Mouse (Mus musculus): ENCODE results near the gene Gm5741.

Gene Gm5741

GRCm38 (mm10) chr8:85076993-85077392 lies 9.2 kb upstream of the Gm5741 start:
- in situ Hi-C loops (cut with MboI; ENCODE audit: unreplicated experiment in 2 of 2), result loop anchor here (5.0 to 25.0 kb wide), 9 partner anchors 52 to 1535 kb away; partner anchors contain the start of genes Abcc12 (in 1 of the 2), Asna1 (in 1 of the 2), Calr (in 1 of the 2) and Lonp2 (in 1 of the 2)

GRCm38 (mm10) chr8:85076001-85076400 lies 8.2 kb upstream of the Gm5741 start:
- in situ Hi-C loops (cut with MboI; ENCODE audit: unreplicated experiment in 2 of 2), result loop anchor here (5.0 to 25.0 kb wide), 9 partner anchors 51 to 1536 kb away; partner anchors contain the start of genes Abcc12 (in 1 of the 2), Asna1 (in 1 of the 2), Calr (in 1 of the 2) and Lonp2 (in 1 of the 2)

DNA sequence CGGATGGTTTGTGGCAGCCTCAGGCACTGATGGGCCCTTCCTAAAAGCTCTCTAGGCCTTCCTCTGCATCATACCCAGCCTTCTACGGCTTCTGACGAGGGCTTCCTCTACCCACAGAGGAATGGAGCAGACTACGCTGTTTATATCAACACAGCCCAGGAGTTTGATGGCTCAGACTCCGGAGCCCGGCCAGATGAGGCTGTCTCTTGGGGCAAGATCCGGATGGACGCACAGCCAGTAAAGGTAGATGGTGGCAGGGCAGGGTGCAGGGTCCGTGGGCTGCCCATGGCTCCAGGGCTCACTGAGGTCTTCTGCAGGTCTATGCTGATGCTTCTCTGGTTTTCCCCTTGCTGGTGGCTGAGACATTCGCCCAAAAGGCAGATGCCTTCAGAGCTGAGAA lies 6.8 kb upstream of the Gm5741 start:
- in situ Hi-C loops (cut with MboI; ENCODE audit: unreplicated experiment in 2 of 2), result loop anchor here (5.0 to 25.0 kb wide), 11 partner anchors 50 to 1813 kb away; partner anchors contain the start of genes Abcc12 (in 1 of the 2), Asna1 (in 1 of the 2), Calr (in 1 of the 2) and Lonp2 (in 1 of the 2)

GRCm38 (mm10) chr8:85074167-85074566 lies 6.4 kb upstream of the Gm5741 start:
- in situ Hi-C loops (cut with MboI; ENCODE audit: unreplicated experiment in 2 of 2), result loop anchor here in 1 of 2 experiments (5.0 to 25.0 kb wide), 5 partner anchors 49 to 1813 kb away; partner anchors contain the start of genes Asna1, Calr, N4bp1 and Rad23a

DNA sequence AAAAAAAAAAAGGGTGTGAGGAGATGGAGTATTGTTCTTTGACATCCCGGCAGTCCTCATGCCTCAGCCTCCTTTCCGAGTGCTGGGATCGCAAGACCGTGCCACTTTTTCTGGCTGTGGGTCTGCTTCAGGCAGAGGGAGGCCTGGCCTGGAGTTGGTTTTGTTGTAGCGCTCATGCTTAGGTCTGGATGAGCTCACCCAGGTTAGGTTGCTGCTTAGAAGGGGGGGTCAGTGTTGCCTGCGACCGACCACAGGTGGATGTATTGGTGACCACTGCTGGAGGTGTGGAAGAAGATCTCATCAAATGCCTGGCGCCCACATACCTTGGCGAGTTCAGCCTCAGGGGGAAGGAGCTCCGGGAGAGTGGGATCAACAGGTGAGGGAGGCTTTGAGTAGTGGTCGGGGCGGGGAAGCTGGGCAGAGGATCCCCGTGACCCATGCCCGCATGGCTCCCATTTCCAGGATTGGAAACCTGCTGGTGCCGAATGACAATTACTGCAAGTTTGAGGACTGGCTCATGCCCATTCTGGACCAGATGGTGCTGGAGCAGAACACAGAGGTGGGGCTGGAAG lies 5.3 kb upstream of the Gm5741 start:
- in situ Hi-C loops (cut with MboI; ENCODE audit: unreplicated experiment in 2 of 2), result loop anchor here in 1 of 2 experiments (5.0 to 25.0 kb wide), 5 partner anchors 48 to 1814 kb away; partner anchors contain the start of genes Asna1, Calr, N4bp1 and Rad23a

DNA sequence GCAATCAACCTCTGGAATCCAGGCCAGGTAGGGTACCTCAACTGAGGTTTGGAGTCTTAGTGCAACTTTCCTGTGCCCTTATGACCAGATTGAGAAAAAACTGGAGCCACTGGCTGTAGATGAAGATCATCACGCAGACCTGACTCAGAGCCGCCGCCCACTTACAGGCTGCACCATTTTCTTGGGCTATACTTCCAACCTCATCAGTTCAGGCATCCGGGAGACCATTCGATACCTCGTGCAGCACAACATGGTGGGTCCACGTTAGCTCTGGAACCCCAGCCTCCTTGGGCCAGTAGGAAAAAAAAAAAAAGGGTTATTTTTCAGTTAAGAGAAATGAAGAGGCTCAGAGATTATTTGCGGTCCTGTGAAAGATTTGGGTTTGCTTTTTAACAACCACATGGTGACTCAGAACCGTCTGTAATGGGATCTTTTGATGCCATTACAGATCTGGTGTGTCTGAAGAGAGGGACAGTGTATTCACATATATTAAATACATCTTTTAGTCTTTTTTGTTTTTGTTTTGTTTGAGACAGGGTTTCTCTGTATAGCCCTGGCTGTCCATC lies 4.7 kb upstream of the Gm5741 start:
- in situ Hi-C loops (cut with MboI; ENCODE audit: unreplicated experiment in 2 of 2), result loop anchor here in 1 of 2 experiments (5.0 to 25.0 kb wide), 5 partner anchors 48 to 1815 kb away; partner anchors contain the start of genes Asna1, Calr, N4bp1 and Rad23a

DNA sequence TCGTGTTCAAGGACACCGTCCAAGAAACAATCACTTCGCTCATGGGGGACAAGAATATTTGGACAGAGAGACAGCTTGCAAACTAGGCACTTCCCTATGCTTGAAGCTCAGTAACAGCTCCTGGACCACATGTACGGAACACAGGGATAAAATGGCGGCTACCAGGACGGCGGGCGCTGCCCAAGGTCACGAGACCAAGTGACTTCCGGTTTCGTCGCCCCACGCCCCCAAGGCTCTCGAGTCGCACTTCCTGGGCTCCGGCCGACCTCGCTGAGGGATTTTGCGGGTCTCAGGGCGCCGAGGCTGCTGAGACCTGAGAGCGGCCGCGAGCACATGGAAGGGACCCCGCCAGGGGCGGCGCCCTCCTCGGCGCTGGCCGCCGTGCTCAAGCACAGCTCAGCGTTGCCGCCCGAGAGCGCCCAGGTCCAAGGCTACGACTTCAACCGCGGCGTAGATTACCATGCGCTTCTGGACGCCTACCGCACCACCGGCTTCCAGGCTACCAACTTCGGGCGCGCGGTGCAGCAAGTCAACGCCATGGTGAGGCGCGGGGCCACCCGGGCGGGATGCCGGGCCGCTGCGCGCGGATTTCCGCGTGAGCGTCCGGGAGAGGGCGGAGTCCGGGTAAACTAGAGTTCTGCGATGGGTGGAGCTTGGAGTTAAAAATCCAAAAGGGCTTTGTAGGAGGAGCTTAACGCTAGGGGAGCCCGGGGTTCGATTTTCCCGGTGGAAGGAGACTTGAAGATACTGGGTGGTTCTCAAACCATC lies 3.9 kb upstream of the Gm5741 start, which contains the start of gene Dhps:
TSS of gene Dhps (plus strand) at position 244 of the 768 bp plus-strand sequence.
- in situ Hi-C loops (cut with MboI; ENCODE audit: unreplicated experiment in 2 of 2), result loop anchor here in 1 of 2 experiments (5.0 to 25.0 kb wide), 5 partner anchors 47 to 1816 kb away; partner anchors contain the start of genes Asna1, Calr, N4bp1 and Rad23a

DNA sequence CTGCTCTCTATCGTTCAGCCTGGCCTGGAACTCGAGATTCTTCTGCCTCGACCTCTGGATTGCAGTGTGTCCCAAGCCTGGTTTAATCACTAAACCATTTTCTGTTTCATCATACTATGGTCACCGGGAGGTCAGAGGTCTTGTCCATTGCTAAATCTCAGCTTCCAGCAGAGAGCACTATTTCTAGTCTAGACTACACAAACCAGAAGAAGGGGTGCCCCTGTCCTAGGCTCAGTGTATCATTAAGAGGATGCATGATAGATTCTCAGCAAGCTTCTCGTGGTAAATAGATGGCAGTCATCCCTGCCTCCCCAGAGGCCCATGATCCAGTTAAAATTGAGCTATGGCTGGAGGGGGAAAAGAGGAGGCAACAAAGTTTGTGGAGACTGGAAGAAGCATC lies 3.3 kb upstream of the Gm5741 start:
- in situ Hi-C loops (cut with MboI; ENCODE audit: unreplicated experiment in 2 of 2), result loop anchor here in 1 of 2 experiments (5.0 to 25.0 kb wide), 5 partner anchors 46 to 1816 kb away; partner anchors contain the start of genes Asna1, Calr, N4bp1 and Rad23a

DNA sequence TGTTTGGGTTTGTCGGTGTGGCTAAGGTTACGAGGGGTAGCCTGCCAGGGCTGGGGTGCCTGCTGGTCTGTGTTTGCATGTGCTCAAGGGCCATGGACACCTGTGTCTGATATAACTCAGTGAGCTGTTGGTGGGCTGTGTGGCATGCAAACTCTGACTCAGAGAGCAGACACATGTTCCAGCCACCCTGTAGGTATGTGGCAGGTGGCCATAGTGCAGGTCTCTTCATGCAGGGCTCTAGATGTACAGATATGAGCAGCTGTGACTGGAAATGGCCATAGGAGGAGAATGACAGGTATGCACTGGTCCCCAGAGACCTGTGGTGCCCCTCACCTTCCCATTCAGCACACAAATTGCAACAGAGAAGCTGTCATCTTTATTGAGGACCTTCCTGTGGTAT lies 627 bp downstream of the Gm5741 start:
- in situ Hi-C loops (cut with MboI; ENCODE audit: unreplicated experiment in 2 of 2), result loop anchor here in 1 of 2 experiments (25.0 kb wide), 1 partner anchor 1820 kb away; the partner anchor contains the start of gene N4bp1

- in situ Hi-C loops (cut with MboI; ENCODE audit: unreplicated experiment in 2 of 2), result loop anchor here in 1 of 2 experiments (25.0 kb wide), 1 partner anchor 1822 kb away; the partner anchor contains the start of gene N4bp1
Measured at GRCm38 (mm10) chr8:85065213-85065612, 2.6 kb downstream of the Gm5741 start.

DNA sequence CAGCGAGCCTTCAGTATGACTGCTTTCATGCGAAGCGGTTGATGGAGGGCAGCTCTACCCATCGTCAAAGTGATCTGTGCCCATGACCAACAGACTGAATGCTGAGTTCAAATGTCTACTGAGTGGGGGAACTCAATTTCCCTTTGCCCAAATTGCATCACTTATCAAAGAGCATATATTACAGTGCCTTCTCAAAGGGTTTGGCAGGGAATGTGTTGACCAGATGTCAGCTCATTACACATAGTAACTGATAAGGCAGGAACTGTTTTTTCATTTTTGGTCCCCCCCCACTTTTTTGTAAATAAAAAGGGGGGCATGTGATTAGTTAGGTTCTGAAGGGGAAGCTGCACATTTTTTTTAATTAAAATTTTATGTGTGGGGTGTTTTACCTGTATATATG lies 5.2 kb downstream of the Gm5741 start:
- in situ Hi-C loops (cut with MboI; ENCODE audit: unreplicated experiment in 2 of 2), result loop anchor here in 1 of 2 experiments (25.0 kb wide), 1 partner anchor 1825 kb away; the partner anchor contains the start of gene N4bp1

DNA sequence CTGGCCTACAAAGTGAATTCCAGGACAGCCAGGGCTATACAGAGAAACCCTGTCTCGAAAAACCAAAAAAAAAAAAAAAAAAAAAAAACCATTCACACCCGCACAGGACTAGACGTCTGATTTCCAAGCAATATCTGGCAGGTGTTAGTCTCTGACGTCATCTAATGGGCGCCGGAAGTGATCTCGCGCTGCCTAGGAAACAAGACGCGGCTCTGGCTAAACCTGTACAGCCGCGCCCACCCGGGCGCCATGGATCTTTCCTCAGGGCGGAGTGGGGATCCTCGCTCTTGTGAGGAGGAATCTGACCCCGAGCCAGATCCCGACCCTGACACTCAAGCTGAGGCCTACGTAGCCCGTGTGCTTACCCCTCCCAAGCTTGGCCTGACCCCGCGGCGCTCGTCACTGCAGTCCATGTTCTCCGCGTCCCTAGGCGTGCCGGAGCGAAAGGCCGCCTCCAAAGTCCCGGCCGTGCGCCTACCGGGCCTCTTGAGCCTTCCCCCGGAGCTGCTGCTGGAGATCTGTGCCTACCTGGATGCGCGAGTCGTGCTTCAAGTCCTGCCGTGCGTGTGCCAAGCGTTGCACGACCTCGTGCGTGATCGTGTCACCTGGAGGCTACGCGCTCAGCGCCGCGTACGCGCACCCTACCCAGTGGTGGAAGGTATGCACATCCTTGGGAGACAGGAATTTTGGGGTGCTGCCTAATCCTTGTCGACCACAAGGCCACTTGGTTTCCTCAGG lies 7.7 kb downstream of the Gm5741 start, which contains the start of gene Fbxw9:
TSS of gene Fbxw9 (plus strand) at position 177 of the 738 bp plus-strand sequence.
- in situ Hi-C loops (cut with MboI; ENCODE audit: unreplicated experiment in 2 of 2), result loop anchor here in 1 of 2 experiments (25.0 kb wide), 1 partner anchor 1827 kb away; the partner anchor contains the start of gene N4bp1

DNA sequence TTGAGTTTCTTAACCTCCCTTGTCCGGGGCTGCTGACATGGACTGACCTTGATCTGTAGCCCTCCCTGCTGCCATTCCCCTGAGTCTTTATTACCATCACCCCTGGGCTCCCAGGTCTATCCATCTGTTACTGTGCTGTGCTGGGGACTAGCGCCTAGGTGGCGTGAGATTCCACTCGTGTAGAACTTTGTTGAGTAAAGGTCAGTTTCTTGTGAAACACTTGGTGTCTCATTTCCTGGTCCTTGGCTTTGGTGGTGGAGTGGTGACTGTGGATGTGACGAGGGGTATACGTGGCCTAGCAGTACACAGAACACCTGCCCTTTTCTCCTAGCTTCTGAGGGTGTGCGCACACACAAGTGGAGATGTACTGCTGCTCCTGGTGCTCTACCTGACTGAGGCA lies 10.4 kb downstream of the Gm5741 start:
- in situ Hi-C loops (cut with MboI; ENCODE audit: unreplicated experiment in 2 of 2), result loop anchor here in 1 of 2 experiments (25.0 kb wide), 1 partner anchor 1830 kb away; the partner anchor contains the start of gene N4bp1

- in situ Hi-C loops (cut with MboI; ENCODE audit: unreplicated experiment in 2 of 2), result no loop called here
Measured at GRCm38 (mm10) chr8:85043619-85044018, 24.2 kb downstream of the Gm5741 start.

- in situ Hi-C loops (cut with MboI; ENCODE audit: unreplicated experiment in 2 of 2), result no loop called here
Measured at GRCm38 (mm10) chr8:85037681-85038531, 29.9 kb downstream of the Gm5741 start.

- in situ Hi-C loops (cut with MboI; ENCODE audit: unreplicated experiment in 2 of 2), result no loop called here
Measured at GRCm38 (mm10) chr8:85037366-85037680, 30.5 kb downstream of the Gm5741 start.

DNA sequence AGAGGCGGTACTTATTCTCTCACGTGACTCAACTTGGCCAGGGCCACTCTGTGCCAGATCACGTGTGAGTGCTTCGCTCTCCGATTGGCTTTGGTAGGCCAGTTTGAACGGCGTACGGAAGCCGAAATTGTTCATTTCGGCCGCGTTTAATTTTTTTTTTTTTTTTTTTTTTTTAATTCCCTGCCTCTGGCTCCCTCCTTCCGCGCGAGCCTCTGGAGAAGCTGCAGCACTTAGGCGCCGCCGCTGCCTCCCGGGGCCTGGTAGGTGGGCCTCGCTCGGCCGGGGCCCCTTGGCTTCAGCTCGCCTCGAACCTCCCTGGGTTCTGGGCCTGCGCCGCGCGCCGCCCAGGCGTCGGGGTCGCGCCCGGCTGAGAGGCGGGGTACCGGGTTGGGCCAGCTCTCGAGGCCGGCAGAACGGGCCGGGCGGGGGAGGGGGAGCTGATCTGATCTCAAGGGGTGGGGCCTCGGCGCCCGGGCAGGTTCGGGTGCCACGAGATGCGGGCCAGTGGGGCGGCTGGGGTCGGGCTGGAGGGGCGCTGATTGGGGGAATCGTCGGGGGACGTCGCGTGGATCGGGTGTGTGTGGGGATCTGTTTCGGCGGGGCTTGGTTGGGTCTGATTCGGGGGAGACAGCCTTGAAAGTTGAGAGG lies 30.9 kb downstream of the Gm5741 start, which contains the start of gene Tnpo2:
TSS of gene Tnpo2 (plus strand) at position 198 of the 648 bp plus-strand sequence.
- in situ Hi-C loops (cut with MboI; ENCODE audit: unreplicated experiment in 2 of 2), result no loop called here

- in situ Hi-C loops (cut with MboI; ENCODE audit: unreplicated experiment in 2 of 2), result no loop called here
Measured at GRCm38 (mm10) chr8:85036381-85036717, 31.4 kb downstream of the Gm5741 start.
